Mouse (Mus musculus) left cerebral cortex, adult 11 months (tissue): Measurements from ENCODE around the gene Etfbkmt.
A peak's percentile ranks its signal among the peaks of the same experiment; 100 is the strongest.
"Not testable (repeated sequence)": the region's sequence is repeated elsewhere in the genome, so short reads cannot be mapped to it uniquely, and the experiment has no call there.

ENCODE experiments used
- DNase-seq: peaks from one replicate; pipeline ENCODE4 v3.0.0; 2022; ENCODE audit warnings: low spot score

Etfbkmt gene

GRCm38 (mm10) chr6:149139471-149139870 is at the start of gene Etfbkmt:
Gene Etfbkmt (plus strand): TSS chr6:149139849.
- DNase-seq: no peak

DNA sequence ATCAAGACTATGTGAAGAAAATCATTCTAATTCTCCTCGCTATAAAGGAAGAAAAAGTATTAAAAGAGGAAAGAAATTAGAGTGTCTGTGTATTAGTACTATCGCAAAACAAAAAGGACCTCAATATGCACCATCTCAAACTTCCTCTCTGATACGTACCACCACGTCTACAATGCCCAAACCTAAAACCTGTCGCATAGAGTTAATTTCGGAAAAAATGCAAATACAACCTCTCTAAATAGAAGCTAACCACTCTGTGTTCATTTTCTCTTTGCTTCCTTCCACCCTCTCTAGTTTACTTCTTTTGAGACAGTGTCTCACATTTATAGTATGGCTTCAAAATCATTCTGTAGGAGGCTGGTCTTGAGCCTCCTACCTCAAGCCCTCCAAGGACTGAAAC is 47.2 kb upstream of the Etfbkmt start:
- DNase-seq: no peak

- no peak for DNase-seq
Measured at GRCm38 (mm10) chr6:149093465-149093864, 46.2 kb upstream of the Etfbkmt start.

GRCm38 (mm10) chr6:149094555-149094954 is 45.1 kb upstream of the Etfbkmt start:
- DNase-seq: no peak

DNA sequence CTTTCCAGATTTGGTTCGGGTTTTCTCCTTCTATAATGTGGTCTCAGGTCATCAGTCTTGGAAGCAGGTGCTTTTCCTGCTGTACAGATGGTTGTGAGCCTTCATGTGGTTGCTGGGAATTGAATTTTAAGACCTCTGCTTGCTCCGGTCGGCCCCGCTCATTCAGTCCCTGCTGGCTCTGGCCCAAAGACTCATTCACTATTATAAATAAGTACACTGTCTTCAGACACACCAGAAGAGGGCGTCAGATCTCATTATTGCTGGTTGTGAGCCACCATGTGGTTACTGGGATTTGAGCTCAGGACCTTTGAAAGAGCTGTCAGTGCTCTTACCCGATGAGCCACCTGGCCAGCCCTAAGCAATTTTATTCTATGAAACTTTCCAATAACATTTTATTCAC is 44.3 kb upstream of the Etfbkmt start:
- no peak for DNase-seq

DNA sequence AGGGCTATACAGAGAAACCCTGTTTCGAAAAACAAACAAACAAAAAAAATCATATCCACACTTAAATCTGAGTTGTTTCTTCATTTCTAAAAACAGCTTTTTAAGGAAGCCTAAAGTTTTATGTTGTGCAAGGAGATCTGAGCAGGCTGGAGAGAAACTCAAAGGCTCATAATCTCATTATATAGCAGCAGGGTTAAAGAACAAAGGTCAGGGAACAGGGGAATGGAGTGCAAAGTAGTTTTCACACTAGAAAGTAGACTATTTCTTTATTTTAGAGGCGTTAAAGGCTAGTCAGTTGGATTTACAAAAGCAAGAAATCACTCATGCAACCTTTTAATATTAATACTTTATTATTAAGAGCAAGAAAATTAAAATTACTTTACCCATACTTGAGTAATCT is 43.4 kb upstream of the Etfbkmt start:
- DNase-seq: no peak

DNA sequence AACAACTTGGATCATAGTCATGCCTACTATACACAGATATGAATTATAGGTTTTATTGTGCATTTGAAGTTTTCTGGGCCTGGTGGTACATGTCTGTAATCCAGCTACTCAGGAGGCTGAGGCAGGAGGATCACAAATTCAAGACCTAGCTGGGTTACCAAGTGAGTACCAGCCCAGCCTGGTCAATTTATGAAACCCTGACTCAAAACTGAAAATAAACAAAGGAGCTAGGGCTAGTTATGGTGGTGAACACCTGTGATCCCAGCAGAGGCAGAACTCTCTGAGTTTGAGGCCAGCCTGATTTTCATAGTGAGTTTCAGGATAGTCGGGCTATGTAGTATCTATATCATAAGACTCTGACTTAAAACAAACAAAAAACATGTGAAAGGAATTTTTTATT is 42.4 kb upstream of the Etfbkmt start:
- no peak for DNase-seq

- no peak for DNase-seq
Measured at GRCm38 (mm10) chr6:149098993-149099392, 40.7 kb upstream of the Etfbkmt start.

GRCm38 (mm10) chr6:149100174-149101075 is 39.2 kb upstream of the Etfbkmt start:
- DNase-seq: peak; percentile 42

- peak; percentile 76 for DNase-seq
Measured at GRCm38 (mm10) chr6:149101076-149101942, 38.3 kb upstream of the Etfbkmt start, which contains the start of gene Dennd5b. Gene Dennd5b (minus strand): TSS chr6:149101680.

GRCm38 (mm10) chr6:149101943-149102243 is 37.8 kb upstream of the Etfbkmt start:
- DNase-seq: no peak

- DNase-seq: no peak
Measured at GRCm38 (mm10) chr6:149103451-149103850, 36.2 kb upstream of the Etfbkmt start.

DNA sequence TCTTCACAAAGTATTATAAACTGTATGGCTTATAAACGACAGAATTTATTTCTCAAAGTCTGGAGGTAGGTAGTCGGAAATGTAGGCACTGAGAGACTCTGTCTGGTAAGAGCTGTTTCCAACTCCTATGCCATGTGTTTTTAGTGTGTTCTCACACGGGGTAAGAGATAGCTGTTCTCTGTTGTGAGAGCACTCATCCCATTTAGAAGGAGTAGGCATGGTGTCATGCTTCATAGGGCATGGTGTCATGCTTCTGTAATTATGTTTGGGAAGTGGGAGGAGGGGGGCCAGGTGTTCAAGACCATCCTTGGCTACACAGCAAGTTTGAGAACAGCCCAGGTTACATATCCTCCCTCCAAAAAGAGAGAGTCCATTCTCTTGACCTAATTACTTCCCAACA is 32.0 kb upstream of the Etfbkmt start:
- DNase-seq: no peak

- no peak for DNase-seq
Measured at GRCm38 (mm10) chr6:149108909-149109308, 30.7 kb upstream of the Etfbkmt start.

- DNase-seq: no peak
Measured at GRCm38 (mm10) chr6:149116992-149117391, 22.7 kb upstream of the Etfbkmt start.

GRCm38 (mm10) chr6:149118935-149119334 is 20.7 kb upstream of the Etfbkmt start:
- no peak for DNase-seq

- peak; percentile 69 for DNase-seq
Measured at GRCm38 (mm10) chr6:149119853-149120252, 19.8 kb upstream of the Etfbkmt start.

DNA sequence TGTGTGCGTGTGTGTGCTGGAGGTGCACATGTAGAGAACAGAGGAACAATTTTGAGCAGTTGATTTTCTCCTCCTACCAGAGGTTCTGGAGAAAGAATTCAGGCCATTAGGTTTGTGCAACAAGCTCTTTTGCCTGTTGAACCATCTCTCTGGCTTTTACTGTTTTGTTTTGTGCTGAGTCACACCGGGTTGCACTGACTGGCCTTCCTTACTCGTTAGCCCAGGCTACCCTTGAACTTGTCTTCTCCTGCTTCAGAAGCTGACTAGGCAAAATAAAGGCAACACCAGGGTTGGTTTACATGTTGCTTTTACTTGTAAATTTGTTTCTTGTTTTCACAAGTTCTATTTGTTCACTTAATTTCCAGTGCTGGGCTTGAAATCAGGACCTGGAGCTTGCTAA is 16.6 kb upstream of the Etfbkmt start:
- DNase-seq: no peak

DNA sequence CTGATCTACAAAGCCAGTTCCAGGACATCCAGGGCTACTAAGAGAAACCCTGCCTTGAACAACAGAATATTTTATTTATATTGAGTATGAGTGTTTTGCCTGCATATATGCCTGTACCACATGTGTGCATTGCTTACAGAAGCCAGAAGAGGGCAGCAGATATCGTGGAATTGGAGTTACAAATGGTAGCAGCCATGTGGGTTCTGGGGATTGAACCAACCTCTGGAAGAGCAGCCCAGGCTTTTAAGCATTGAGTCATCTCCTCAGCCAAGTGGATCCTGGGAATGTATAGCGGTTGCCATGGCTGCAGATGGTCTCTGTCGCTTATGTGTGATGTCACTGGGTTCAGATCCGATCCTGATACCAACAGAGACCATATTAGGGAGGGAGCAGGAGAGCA is 13.0 kb upstream of the Etfbkmt start:
- DNase-seq: no peak

- not testable (repeated sequence) for DNase-seq
Measured at GRCm38 (mm10) chr6:149129870-149130269, 9.8 kb upstream of the Etfbkmt start, which contains the start of gene Gm10203. Gene Gm10203 (plus strand): TSS chr6:149130170.

DNA sequence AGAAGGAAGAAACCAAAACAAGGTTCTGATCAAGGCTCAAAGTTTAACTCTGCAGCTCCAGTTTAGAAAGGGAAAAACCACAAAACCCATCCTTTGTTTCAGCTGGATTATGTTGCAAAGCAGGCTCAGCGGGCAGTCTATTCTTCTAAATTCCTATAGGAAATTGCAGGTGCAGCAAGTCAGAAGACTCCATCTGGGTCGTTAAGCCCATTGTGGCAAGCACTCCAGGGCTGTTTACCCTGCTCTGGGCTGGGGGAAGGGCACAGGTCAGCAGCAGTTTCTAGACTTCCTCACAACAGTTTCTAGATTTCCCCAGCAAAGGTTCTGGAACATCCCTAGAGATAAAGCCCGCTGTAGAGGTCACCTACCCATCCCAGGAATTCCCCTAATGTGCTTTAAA is 8.5 kb upstream of the Etfbkmt start:
- no peak for DNase-seq

GRCm38 (mm10) chr6:149132311-149133077 is 7.2 kb upstream of the Etfbkmt start:
- no peak for DNase-seq
